Mouse (Mus musculus): ENCODE data around the gene Spata17.

- no peak for TF ChIP-seq GATA1 (IDR thresholded peaks at IDR 0.05; ENCODE audit: low read length)
- TF ChIP-seq TAL1 (IDR thresholded peaks at IDR 0.05; ENCODE audit: low read length), result no peak
These were observed 164.0 kb downstream of the Spata17 start for GRCm38 (mm10) chr1:187051296-187051695.
